Mouse (Mus musculus): ENCODE results near the gene Tenm4. TPM values are rescaled to one million over a fixed set of nuclear protein-coding genes. Genes with fewer than 3 reads are reported as not detected.

Tenm4 gene
- polyA plus RNA-seq, 1 experiment from 2014 or later: 62.8 TPM

GRCm38 (mm10) chr7:96904442-96904841 is 733.4 kb downstream of the Tenm4 start:
- Histone ChIP-seq H3K36me3 (peaks cover 27% of the 10 kb centered on the region), H3K9me3 (no peaks in the 10 kb centered on the region), H3K4me2 (replicated peaks) (no peak overlapping the region), H3K27ac (no peak overlapping the region), H3K4me1 (peaks cover 5% of the 10 kb centered on the region), H3K9ac (no peak overlapping the region), H3K27me3 (no peaks in the 10 kb centered on the region), H3K4me3 (no peak overlapping the region)
- 36% methylated on average over 3 of the region's 3 CpGs for WGBS
- no peak for ATAC-seq (ENCODE audit: insufficient number of reproducible peaks, insufficient read depth, low FRiP score, low TSS enrichment)

GRCm38 (mm10) chr7:96904936-96905335 is 733.9 kb downstream of the Tenm4 start:
- Histone ChIP-seq H3K36me3 (peaks cover 27% of the 10 kb centered on the region), H3K27ac (no peak overlapping the region), H3K9ac (no peak overlapping the region), H3K4me1 (peaks cover 7% of the 10 kb centered on the region), H3K4me3 (no peak overlapping the region), H3K4me2 (replicated peaks) (no peak overlapping the region), H3K27me3 (no peaks in the 10 kb centered on the region), H3K9me3 (no peaks in the 10 kb centered on the region)
- ATAC-seq (ENCODE audit: insufficient number of reproducible peaks, insufficient read depth, low FRiP score, low TSS enrichment): no peak
- 95% methylated on average over 1 of the region's 1 CpGs for WGBS

GRCm38 (mm10) chr7:96905422-96905821 is 734.4 kb downstream of the Tenm4 start:
- no peak overlapping the region for H3K9ac ChIP-seq
- H3K27me3 ChIP-seq: no peaks in the 10 kb centered on the region
- H3K27ac ChIP-seq: no peak overlapping the region
- no peak overlapping the region for H3K4me2 ChIP-seq (replicated peaks)
- WGBS: 93% methylated on average over 3 of the region's 3 CpGs
- H3K4me1 ChIP-seq: peaks cover 12% of the 10 kb centered on the region
- ATAC-seq (ENCODE audit: insufficient number of reproducible peaks, insufficient read depth, low FRiP score, low TSS enrichment): no peak
- no peaks in the 10 kb centered on the region for H3K9me3 ChIP-seq
- peaks cover 27% of the 10 kb centered on the region for H3K36me3 ChIP-seq
- H3K4me3 ChIP-seq: no peak overlapping the region

GRCm38 (mm10) chr7:96906216-96906615 is 735.2 kb downstream of the Tenm4 start:
- H3K27ac ChIP-seq: no peak overlapping the region
- H3K9me3 ChIP-seq: no peaks in the 10 kb centered on the region
- 91% methylated on average over 20 of the region's 20 CpGs for WGBS
- H3K4me2 ChIP-seq (replicated peaks): no peak overlapping the region
- no peak overlapping the region for H3K9ac ChIP-seq
- no peaks in the 10 kb centered on the region for H3K27me3 ChIP-seq
- no peak; the same call in 1 of the 2 replicates for ATAC-seq (ENCODE audit: insufficient number of reproducible peaks, insufficient read depth, low FRiP score, low TSS enrichment)
- H3K4me3 ChIP-seq: no peak overlapping the region
- peaks cover 20% of the 10 kb centered on the region for H3K4me1 ChIP-seq
- peaks cover 27% of the 10 kb centered on the region for H3K36me3 ChIP-seq

GRCm38 (mm10) chr7:96907971-96908680 is 737.1 kb downstream of the Tenm4 start:
- Histone ChIP-seq H3K9ac (no peak overlapping the region), H3K9me3 (no peaks in the 10 kb centered on the region), H3K4me1 (peaks cover 30% of the 10 kb centered on the region), H3K36me3 (peaks cover 19% of the 10 kb centered on the region), H3K27ac (no peak overlapping the region), H3K27me3 (no peaks in the 10 kb centered on the region), H3K4me3 (no peak overlapping the region), H3K4me2 (replicated peaks) (no peak overlapping the region)
- 68% methylated on average over 16 of the region's 16 CpGs for WGBS
- no peak for ATAC-seq (ENCODE audit: insufficient number of reproducible peaks, insufficient read depth, low FRiP score, low TSS enrichment)

- no peak for ATAC-seq (ENCODE audit: insufficient number of reproducible peaks, insufficient read depth, low FRiP score, low TSS enrichment)
- Histone ChIP-seq H3K27ac (peak overlapping the region; percentile 30; the same call in 1 of the 2 replicates), H3K4me1 (peaks cover 36% of the 10 kb centered on the region)
Observed at GRCm38 (mm10) chr7:96909856-96910255, 738.8 kb downstream of the Tenm4 start.

GRCm38 (mm10) chr7:96910310-96910960 is 739.4 kb downstream of the Tenm4 start:
- no peaks in the 10 kb centered on the region for H3K9me3 ChIP-seq
- H3K4me1 ChIP-seq: peaks cover 39% of the 10 kb centered on the region
- H3K36me3 ChIP-seq: peaks cover 16% of the 10 kb centered on the region
- no peak overlapping the region for H3K4me3 ChIP-seq
- H3K4me2 ChIP-seq (replicated peaks): no peak overlapping the region
- H3K27me3 ChIP-seq: no peaks in the 10 kb centered on the region
- no peak overlapping the region for H3K9ac ChIP-seq
- peak overlapping the region; percentile 30; the same call in 1 of the 2 replicates for H3K27ac ChIP-seq
- WGBS: 14% methylated on average over 12 of the region's 12 CpGs
- no peak for ATAC-seq (ENCODE audit: insufficient number of reproducible peaks, insufficient read depth, low FRiP score, low TSS enrichment)

More at GRCm38 (mm10) chr7:96909856-96910255, 738.8 kb downstream of the Tenm4 start:
- Histone ChIP-seq H3K36me3 (peaks cover 16% of the 10 kb centered on the region), H3K4me3 (no peak overlapping the region), H3K4me2 (replicated peaks) (no peak overlapping the region), H3K27me3 (no peaks in the 10 kb centered on the region), H3K9ac (no peak overlapping the region), H3K9me3 (no peaks in the 10 kb centered on the region)
- WGBS: 65% methylated on average over 5 of the region's 5 CpGs

GRCm38 (mm10) chr7:96914031-96914430 is 743.0 kb downstream of the Tenm4 start:
- H3K9me3 ChIP-seq: no peaks in the 10 kb centered on the region
- no peaks in the 10 kb centered on the region for H3K36me3 ChIP-seq
- no peak overlapping the region for H3K4me3 ChIP-seq
- no peak overlapping the region for H3K4me2 ChIP-seq (replicated peaks)
- no peak overlapping the region for H3K27ac ChIP-seq
- no peak overlapping the region for H3K9ac ChIP-seq
- WGBS: 8% methylated on average over 6 of the region's 6 CpGs
- peaks cover 40% of the 10 kb centered on the region for H3K4me1 ChIP-seq
- no peak for ATAC-seq (ENCODE audit: insufficient number of reproducible peaks, insufficient read depth, low FRiP score, low TSS enrichment)
- no peaks in the 10 kb centered on the region for H3K27me3 ChIP-seq

GRCm38 (mm10) chr7:96915452-96916105 is 744.5 kb downstream of the Tenm4 start:
- Histone ChIP-seq H3K4me3 (no peak overlapping the region), H3K27me3 (no peaks in the 10 kb centered on the region), H3K27ac (no peak overlapping the region), H3K9ac (no peak overlapping the region), H3K36me3 (no peaks in the 10 kb centered on the region), H3K4me1 (peaks cover 27% of the 10 kb centered on the region), H3K4me2 (replicated peaks) (no peak overlapping the region), H3K9me3 (no peaks in the 10 kb centered on the region)
- ATAC-seq (ENCODE audit: insufficient number of reproducible peaks, insufficient read depth, low FRiP score, low TSS enrichment): no peak
- 0% methylated on average over 2 of the region's 2 CpGs for WGBS

GRCm38 (mm10) chr7:96920447-96921095 is 749.5 kb downstream of the Tenm4 start:
- Histone ChIP-seq H3K27me3 (no peaks in the 10 kb centered on the region), H3K9ac (no peak overlapping the region), H3K4me2 (replicated peaks) (no peak overlapping the region), H3K36me3 (no peaks in the 10 kb centered on the region), H3K4me1 (no peaks in the 10 kb centered on the region; the same call in 1 of the 2 replicates), H3K4me3 (no peak overlapping the region), H3K27ac (no peak overlapping the region), H3K9me3 (no peaks in the 10 kb centered on the region)
- 72% methylated on average over 7 of the region's 7 CpGs for WGBS
- ATAC-seq (ENCODE audit: insufficient number of reproducible peaks, insufficient read depth, low FRiP score, low TSS enrichment): no peak

- no peaks in the 10 kb centered on the region for H3K4me1 ChIP-seq
- WGBS: 82% methylated on average over 2 of the region's 2 CpGs
- no peak overlapping the region for H3K4me2 ChIP-seq (replicated peaks)
- ATAC-seq (ENCODE audit: insufficient number of reproducible peaks, insufficient read depth, low FRiP score, low TSS enrichment): 0 out of 2 replicates have a peak, but pooled peaks have one; percentile 35
- no peak overlapping the region for H3K27ac ChIP-seq
- no peaks in the 10 kb centered on the region for H3K36me3 ChIP-seq
- H3K27me3 ChIP-seq: no peaks in the 10 kb centered on the region
- no peak overlapping the region for H3K4me3 ChIP-seq
- H3K9me3 ChIP-seq: no peaks in the 10 kb centered on the region
- no peak overlapping the region for H3K9ac ChIP-seq
Observed at GRCm38 (mm10) chr7:96922927-96923326, 751.9 kb downstream of the Tenm4 start.

Data from embryonic facial prominence, embryonic 12.5 days (tissue).